Comparison of ENCODE assay signal across 15 mouse cellular contexts in genomic region chr10:75648091-75648490, GRCm38 (mm10). TPM values are rescaled to one million over a fixed set of nuclear protein-coding genes. Genes with fewer than 3 reads are reported as not detected.
DNase-seq lines count a peak whose midpoint lies in the region; ATAC-seq lines count a peak whose summit lies in the region.
"Had no signal": no experiment of that assay in that cellular context is flagged by ENCODE, and none has a peak within 500 bp of the region (broad histone marks: within the 10 kb centered on the region; RNA-seq: fewer than 3 reads in every experiment).

No protein-coding gene starts in this region.

- H3K4me2 ChIP-seq in hindbrain, embryonic 15.5 days, result no peak overlapping the region
- H3K4me2 ChIP-seq in hindbrain, embryonic 12.5 days (replicated peaks), result no peak overlapping the region
- no peak overlapping the region for H3K4me2 ChIP-seq in neural tube, embryonic 15.5 days
- H3K4me2 ChIP-seq: liver, embryonic 12.5 days; midbrain, embryonic 12.5 days had no signal

- peaks cover 77% of the 10 kb centered on the region for H3K36me3 ChIP-seq in heart, embryonic 10.5 days
- H3K36me3 ChIP-seq in hindbrain, embryonic 15.5 days, result peaks cover 53% of the 10 kb centered on the region
- H3K36me3 ChIP-seq in hindbrain, embryonic 12.5 days, result peaks cover 76% of the 10 kb centered on the region
- H3K36me3 ChIP-seq in neural tube, embryonic 15.5 days, result peaks cover 73% of the 10 kb centered on the region

- H3K27me3 ChIP-seq in heart, embryonic 10.5 days (ENCODE audit: insufficient read depth, poor library complexity, severe bottlenecking), result no peaks in the 10 kb centered on the region
- H3K27me3 ChIP-seq in hindbrain, embryonic 15.5 days, result no peaks in the 10 kb centered on the region
- no peaks in the 10 kb centered on the region for H3K27me3 ChIP-seq in hindbrain, embryonic 12.5 days
- H3K27me3 ChIP-seq in neural tube, embryonic 15.5 days (replicated peaks), result no peaks in the 10 kb centered on the region
- H3K27me3 ChIP-seq: liver, embryonic 12.5 days; midbrain, embryonic 12.5 days had no signal

- ATAC-seq in hindbrain, embryonic 15.5 days (ENCODE audit: low FRiP score, low read depth), result no peak
- ATAC-seq in hindbrain, embryonic 12.5 days (ENCODE audit: low FRiP score), result no peak
- no peak for ATAC-seq in neural tube, embryonic 15.5 days (ENCODE audit: low FRiP score)
- ATAC-seq: liver, embryonic 12.5 days had no signal

- 91% methylated on average over 6 of the region's 6 CpGs for WGBS in heart, embryonic 10.5 days
- WGBS in hindbrain, embryonic 15.5 days, result 91% methylated on average over 6 of the region's 6 CpGs
- 96% methylated on average over 6 of the region's 6 CpGs for WGBS in hindbrain, embryonic 12.5 days
- WGBS in neural tube, embryonic 15.5 days, result 94% methylated on average over 6 of the region's 6 CpGs

- H3K9me3 ChIP-seq in heart, embryonic 10.5 days, result no peaks in the 10 kb centered on the region
- no peaks in the 10 kb centered on the region for H3K9me3 ChIP-seq in hindbrain, embryonic 15.5 days
- no peaks in the 10 kb centered on the region for H3K9me3 ChIP-seq in hindbrain, embryonic 12.5 days (replicated peaks)
- H3K9me3 ChIP-seq in neural tube, embryonic 15.5 days (replicated peaks), result no peaks in the 10 kb centered on the region
- H3K9me3 ChIP-seq: liver, embryonic 12.5 days; midbrain, embryonic 12.5 days had no signal

- H3K9ac ChIP-seq in hindbrain, embryonic 15.5 days, result no peak overlapping the region
- H3K9ac ChIP-seq in hindbrain, embryonic 12.5 days, result no peak overlapping the region
- H3K9ac ChIP-seq in neural tube, embryonic 15.5 days (replicated peaks), result no peak overlapping the region
- H3K9ac ChIP-seq: liver, embryonic 12.5 days; midbrain, embryonic 12.5 days had no signal

- peak overlapping the region; percentile 72; the same call in 1 of the 2 replicates for H3K27ac ChIP-seq in heart, embryonic 10.5 days
- H3K27ac ChIP-seq in hindbrain, embryonic 15.5 days (replicated peaks), result peak overlapping the region; percentile 45; the same call in 1 of the 2 replicates
- no peak overlapping the region for H3K27ac ChIP-seq in hindbrain, embryonic 12.5 days
- peak overlapping the region; percentile 28; the same call in 1 of the 2 replicates for H3K27ac ChIP-seq in neural tube, embryonic 15.5 days (replicated peaks)
- H3K27ac ChIP-seq: heart, adult 2 months; liver, embryonic 12.5 days; midbrain, embryonic 12.5 days had no signal

- DNase-seq in heart, embryonic 10.5 days (ENCODE audit: low spot score), result no peak
- no peak for DNase-seq in heart, adult 18-20 months
- DNase-seq in neural tube, embryonic 10.5 days (ENCODE audit: extremely low spot score, low spot score), result no peak
- no peak for DNase-seq in urinary bladder, postnatal 36 days (ENCODE audit: low spot score in 2 of 2)
- no peak for DNase-seq in liver
- DNase-seq: B cell, adult 2 months; layer of hippocampus, postnatal 36 days; right cerebral cortex, postnatal 14 days had no signal

- H3K4me3 ChIP-seq in heart, embryonic 10.5 days, result no peak overlapping the region
- H3K4me3 ChIP-seq in hindbrain, embryonic 15.5 days, result no peak overlapping the region
- no peak overlapping the region for H3K4me3 ChIP-seq in hindbrain, embryonic 12.5 days
- no peak overlapping the region for H3K4me3 ChIP-seq in neural tube, embryonic 15.5 days (replicated peaks)
- H3K4me3 ChIP-seq: heart, adult 2 months; liver, embryonic 12.5 days; midbrain, embryonic 12.5 days had no signal

- H3K4me1 ChIP-seq in heart, embryonic 10.5 days, result peaks cover 26% of the 10 kb centered on the region
- H3K4me1 ChIP-seq in hindbrain, embryonic 15.5 days (replicated peaks), result peaks cover 16% of the 10 kb centered on the region
- H3K4me1 ChIP-seq in hindbrain, embryonic 12.5 days, result peaks cover 14% of the 10 kb centered on the region
- H3K4me1 ChIP-seq in neural tube, embryonic 15.5 days, result peaks cover 15% of the 10 kb centered on the region

RNA-seq across cellular contexts. Expression of gene Susd2, which starts 4.3 kb away (rescaled TPM):
- 1.3 and 1.4 TPM in 2 replicates for polyA plus RNA-seq in heart, embryonic 10.5 days (2016; fragmentation: Nextera tagmentation; extraction: Ambion mirVana)
- total RNA-seq in heart, adult 18-20 months (2021), result 1 to 10 TPM; 1.5 to 1.8 TPM
- polyA plus RNA-seq in hindbrain, embryonic 15.5 days (2015; fragmentation: Nextera tagmentation; extraction: Ambion mirVana), result 7.9 and 8.1 TPM in 2 replicates
- 2.8 TPM in 2 replicates for polyA plus RNA-seq in hindbrain, embryonic 12.5 days (2016; fragmentation: Nextera tagmentation; extraction: Ambion mirVana)
- 16.0 and 16.9 TPM in 2 replicates for polyA plus RNA-seq in neural tube, embryonic 15.5 days (2015; fragmentation: Nextera tagmentation; extraction: Ambion mirVana)

RNA-seq across cellular contexts. Expression of gene Ggt5, which starts 59.0 kb away (rescaled TPM):
- polyA plus RNA-seq in heart, embryonic 10.5 days (2016; fragmentation: Nextera tagmentation; extraction: Ambion mirVana), result 1.4 and 4.9 TPM in 2 replicates
- 1 to 10 TPM; 4.2 to 4.7 TPM for total RNA-seq in heart, adult 18-20 months (2021)
- polyA plus RNA-seq in hindbrain, embryonic 15.5 days (2015; fragmentation: Nextera tagmentation; extraction: Ambion mirVana), result 2.8 and 4.5 TPM in 2 replicates
- 1.1 and 2.1 TPM in 2 replicates for polyA plus RNA-seq in hindbrain, embryonic 12.5 days (2016; fragmentation: Nextera tagmentation; extraction: Ambion mirVana)
- 2.2 and 4.8 TPM in 2 replicates for polyA plus RNA-seq in neural tube, embryonic 15.5 days (2015; fragmentation: Nextera tagmentation; extraction: Ambion mirVana)
- total RNA-seq: MEL had no signal
